Mouse (Mus musculus) ES-Bruce4 (cell line): ENCODE measurements around the gene Ifit1.

Experiments used
- CTCF ChIP-seq: IDR thresholded peaks from one replicate; pipeline ENCODE4 v1.8.1; 2011; ENCODE audit warnings: low read depth, low read length
- POLR2A ChIP-seq: IDR thresholded peaks from one replicate; pipeline ENCODE4 v1.8.1; 2011; ENCODE audit warnings: low read length; ENCODE audit not compliant: insufficient read depth

DNA sequence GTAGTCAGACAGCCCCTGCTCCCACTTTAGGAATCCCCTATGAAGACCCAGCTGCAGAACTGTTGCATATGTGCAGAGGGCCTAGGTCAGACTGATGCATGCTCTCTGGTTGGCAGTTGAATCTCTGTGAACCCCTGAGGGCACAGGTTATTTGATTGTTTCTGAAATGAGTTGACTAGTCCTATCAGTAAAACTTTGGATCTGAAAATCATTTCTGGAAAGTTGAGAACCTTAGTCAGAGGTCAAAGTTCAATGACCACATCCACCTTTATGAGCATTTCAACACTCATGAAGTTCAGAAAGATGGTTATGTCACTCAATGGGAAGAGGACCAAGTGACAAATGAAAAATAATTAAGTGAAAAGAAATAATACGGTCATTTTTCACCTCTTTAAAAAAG, 44.9 kb downstream of the Ifit1 start:
- TF ChIP-seq CTCF: no peak
- no peak for TF ChIP-seq POLR2A
